Mouse (Mus musculus): ENCODE data around the gene Kif18a. TPM values are rescaled to one million over a fixed set of nuclear protein-coding genes. Genes with fewer than 3 reads are reported as not detected.

Kif18a gene
- polyA plus RNA-seq, 1 experiment from 2014 or later = 11.6 TPM

- Histone ChIP-seq H3K9ac (no peak overlapping the region), H3K4me1 (no peaks in the 10 kb centered on the region), H3K27ac (replicated peaks) (no peak overlapping the region), H3K4me2 (no peak overlapping the region), H3K4me3 (no peak overlapping the region), H3K9me3 (no peaks in the 10 kb centered on the region), H3K36me3 (no peaks in the 10 kb centered on the region), H3K27me3 (replicated peaks) (no peaks in the 10 kb centered on the region)
- ATAC-seq (ENCODE audit: extremely low read depth, insufficient number of reproducible peaks, low FRiP score, low TSS enrichment) = no peak
- WGBS = 34% methylated on average over 2 of the region's 2 CpGs
Observed at GRCm38 (mm10) chr2:109374881-109375280, 94.3 kb downstream of the Kif18a start.

GRCm38 (mm10) chr2:109384019-109384418 lies 103.5 kb downstream of the Kif18a start:
- 64% methylated on average over 1 of the region's 1 CpGs for WGBS

GRCm38 (mm10) chr2:109386211-109386610 lies 105.7 kb downstream of the Kif18a start:
- H3K27me3 ChIP-seq (replicated peaks) = no peaks in the 10 kb centered on the region
- WGBS = 50% methylated on average over 1 of the region's 1 CpGs

More at GRCm38 (mm10) chr2:109384019-109384418, 103.5 kb downstream of the Kif18a start:
- ATAC-seq (ENCODE audit: extremely low read depth, insufficient number of reproducible peaks, low FRiP score, low TSS enrichment) = no peak
- Histone ChIP-seq H3K4me2 (no peak overlapping the region), H3K27me3 (replicated peaks) (no peaks in the 10 kb centered on the region), H3K9me3 (no peaks in the 10 kb centered on the region), H3K4me3 (no peak overlapping the region), H3K36me3 (no peaks in the 10 kb centered on the region), H3K9ac (no peak overlapping the region), H3K4me1 (no peaks in the 10 kb centered on the region), H3K27ac (replicated peaks) (no peak overlapping the region)

GRCm38 (mm10) chr2:109388733-109389132 lies 108.2 kb downstream of the Kif18a start:
- no peak for ATAC-seq (ENCODE audit: extremely low read depth, insufficient number of reproducible peaks, low FRiP score, low TSS enrichment)
- H3K4me3 ChIP-seq = no peak overlapping the region

More at GRCm38 (mm10) chr2:109386211-109386610, 105.7 kb downstream of the Kif18a start:
- no peaks in the 10 kb centered on the region for H3K4me1 ChIP-seq
- no peaks in the 10 kb centered on the region for H3K36me3 ChIP-seq
- no peak overlapping the region for H3K9ac ChIP-seq
- H3K4me3 ChIP-seq = no peak overlapping the region
- H3K27ac ChIP-seq (replicated peaks) = no peak overlapping the region
- no peak overlapping the region for H3K4me2 ChIP-seq
- no peaks in the 10 kb centered on the region for H3K9me3 ChIP-seq
- no peak for ATAC-seq (ENCODE audit: extremely low read depth, insufficient number of reproducible peaks, low FRiP score, low TSS enrichment)

GRCm38 (mm10) chr2:109389977-109390376 lies 109.4 kb downstream of the Kif18a start:
- 29% methylated on average over 1 of the region's 1 CpGs for WGBS

More at GRCm38 (mm10) chr2:109388733-109389132, 108.2 kb downstream of the Kif18a start:
- 56% methylated on average over 5 of the region's 5 CpGs for WGBS
- Histone ChIP-seq H3K27ac (replicated peaks) (no peak overlapping the region), H3K9ac (no peak overlapping the region), H3K9me3 (no peaks in the 10 kb centered on the region), H3K36me3 (no peaks in the 10 kb centered on the region), H3K4me2 (no peak overlapping the region), H3K4me1 (no peaks in the 10 kb centered on the region), H3K27me3 (replicated peaks) (no peaks in the 10 kb centered on the region)

More at GRCm38 (mm10) chr2:109389977-109390376, 109.4 kb downstream of the Kif18a start:
- no peak overlapping the region for H3K9ac ChIP-seq
- no peaks in the 10 kb centered on the region for H3K27me3 ChIP-seq (replicated peaks)
- H3K4me3 ChIP-seq = no peak overlapping the region
- H3K9me3 ChIP-seq = no peaks in the 10 kb centered on the region
- no peak overlapping the region for H3K27ac ChIP-seq (replicated peaks)
- no peaks in the 10 kb centered on the region for H3K36me3 ChIP-seq
- no peaks in the 10 kb centered on the region for H3K4me1 ChIP-seq
- no peak overlapping the region for H3K4me2 ChIP-seq
- ATAC-seq (ENCODE audit: extremely low read depth, insufficient number of reproducible peaks, low FRiP score, low TSS enrichment) = no peak

Other genes starting within 250 kb of the Kif18a start
- 13.3 and 14.1 TPM in 2 replicates for gene Mettl15, start within 50 bp of the Kif18a start, polyA plus RNA-seq (2015; fragmentation: Nextera tagmentation; extraction: Ambion mirVana)

Data from heart, embryonic 13.5 days (tissue).